Mouse (Mus musculus) MEL-GATA-1-ER (cell line): ENCODE results near the gene Hdhd3.

ENCODE experiments used
- DNase-seq: peaks from one replicate; pipeline ENCODE4 v3.0.0-alpha.2; 2012; ENCODE audit warnings: low read depth; ENCODE audit errors: extremely low read depth

Hdhd3 gene

GRCm38 (mm10) chr4:62503374-62503970 lies at the start of gene Hdhd3:
Gene Hdhd3 (minus strand): TSS chr4:62503467.
- DNase-seq, result no peak

GRCm38 (mm10) chr4:62551966-62552365 lies 48.7 kb upstream of the Hdhd3 start:
- no peak for DNase-seq

GRCm38 (mm10) chr4:62544801-62545200 lies 41.5 kb upstream of the Hdhd3 start:
- DNase-seq, result no peak

GRCm38 (mm10) chr4:62543782-62544181 lies 40.5 kb upstream of the Hdhd3 start:
- DNase-seq, result no peak

GRCm38 (mm10) chr4:62541802-62542201 lies 38.5 kb upstream of the Hdhd3 start:
- DNase-seq, result no peak

GRCm38 (mm10) chr4:62533729-62534128 lies 30.5 kb upstream of the Hdhd3 start:
- no peak for DNase-seq

- DNase-seq, result peak; percentile 37
Measured at GRCm38 (mm10) chr4:62527655-62528054, 24.4 kb upstream of the Hdhd3 start.

GRCm38 (mm10) chr4:62526256-62526655 lies 23.0 kb upstream of the Hdhd3 start:
- DNase-seq, result no peak

- no peak for DNase-seq
Measured at GRCm38 (mm10) chr4:62525489-62525811, 22.2 kb upstream of the Hdhd3 start.

GRCm38 (mm10) chr4:62524651-62525488 lies 21.6 kb upstream of the Hdhd3 start, which contains the start of the genes Pole3 and 4933430I17Rik:
Gene Pole3 (minus strand): TSS chr4:62525068.
Gene 4933430I17Rik (plus strand): TSS chr4:62525369.
- peak; percentile 94 for DNase-seq

GRCm38 (mm10) chr4:62520892-62521400 lies 17.7 kb upstream of the Hdhd3 start:
- DNase-seq, result peak; percentile 57

- peak; percentile 66 for DNase-seq
Measured at GRCm38 (mm10) chr4:62519849-62520233, 16.6 kb upstream of the Hdhd3 start, which contains the start of gene Alad. Gene Alad (minus strand): TSS chr4:62519918.

- peak; percentile 71 for DNase-seq
Measured at GRCm38 (mm10) chr4:62519122-62519848, 16.0 kb upstream of the Hdhd3 start.

GRCm38 (mm10) chr4:62518416-62519121 lies 15.3 kb upstream of the Hdhd3 start:
- DNase-seq, result no peak

GRCm38 (mm10) chr4:62517538-62518415 lies 14.5 kb upstream of the Hdhd3 start:
- peak; percentile 44 for DNase-seq

- DNase-seq, result peak; percentile 35
Measured at GRCm38 (mm10) chr4:62517046-62517445, 13.8 kb upstream of the Hdhd3 start.

GRCm38 (mm10) chr4:62516579-62516978 lies 13.3 kb upstream of the Hdhd3 start:
- peak; percentile 91 for DNase-seq

GRCm38 (mm10) chr4:62516079-62516478 lies 12.8 kb upstream of the Hdhd3 start:
- no peak for DNase-seq

GRCm38 (mm10) chr4:62515490-62515889 lies 12.2 kb upstream of the Hdhd3 start:
- peak; percentile 81 for DNase-seq

- no peak for DNase-seq
Measured at GRCm38 (mm10) chr4:62514995-62515394, 11.7 kb upstream of the Hdhd3 start.
